Mouse (Mus musculus): Measurements from ENCODE around the gene Olr1. TPM values are rescaled to one million over a fixed set of nuclear protein-coding genes. Genes with fewer than 3 reads are reported as not detected.

Gene Olr1
- polyA plus RNA-seq, 1 experiment: 0.13 TPM

DNA sequence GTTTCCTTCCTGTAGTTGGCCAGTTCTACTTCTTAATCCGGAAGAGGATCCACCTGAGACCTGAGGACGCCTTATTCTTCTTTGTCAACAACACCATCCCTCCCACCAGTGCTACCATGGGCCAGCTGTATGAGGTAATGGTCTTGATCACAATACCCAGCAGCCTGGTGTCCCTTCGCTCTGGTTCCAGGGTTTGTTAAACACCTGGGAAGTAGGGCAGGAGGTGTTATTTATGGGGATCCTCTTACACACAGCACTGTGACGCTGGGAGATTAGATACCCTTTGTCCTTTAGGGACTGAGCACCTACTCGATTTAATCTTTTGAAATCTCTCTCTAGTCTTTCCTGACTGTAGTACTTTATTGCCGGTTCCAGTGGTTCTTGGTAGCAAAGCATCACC is 31.6 kb upstream of the Olr1 start:
- Histone ChIP-seq H3K27ac (ENCODE audit: control insufficient read depth, insufficient read depth, low read length) (no peak overlapping the region), H3K4me3 (ENCODE audit: control insufficient read depth, insufficient read depth, low read length) (no peak overlapping the region), H3K27me3 (ENCODE audit: control insufficient read depth, insufficient read depth, low read length) (no peaks in the 10 kb centered on the region), H3K4me1 (replicated peaks; ENCODE audit: control insufficient read depth, insufficient read depth, low read length) (peaks cover 13% of the 10 kb centered on the region), H3K36me3 (ENCODE audit: control insufficient read depth, insufficient read depth, low read length) (peaks cover 4% of the 10 kb centered on the region; the same call in 1 of the 2 replicates)
- TF ChIP-seq POLR2A (IDR thresholded peaks at IDR 0.05; ENCODE audit: control insufficient read depth, extremely low read depth, insufficient read depth, low read length, poor library complexity) (no peak), CTCF (IDR thresholded peaks at IDR 0.05; ENCODE audit: borderline replicate concordance, control insufficient read depth, extremely low read depth, insufficient read depth, low read length, poor library complexity) (no peak)
- no peak for DNase-seq
- 94% methylated on average over 6 of the region's 6 CpGs for WGBS

DNA sequence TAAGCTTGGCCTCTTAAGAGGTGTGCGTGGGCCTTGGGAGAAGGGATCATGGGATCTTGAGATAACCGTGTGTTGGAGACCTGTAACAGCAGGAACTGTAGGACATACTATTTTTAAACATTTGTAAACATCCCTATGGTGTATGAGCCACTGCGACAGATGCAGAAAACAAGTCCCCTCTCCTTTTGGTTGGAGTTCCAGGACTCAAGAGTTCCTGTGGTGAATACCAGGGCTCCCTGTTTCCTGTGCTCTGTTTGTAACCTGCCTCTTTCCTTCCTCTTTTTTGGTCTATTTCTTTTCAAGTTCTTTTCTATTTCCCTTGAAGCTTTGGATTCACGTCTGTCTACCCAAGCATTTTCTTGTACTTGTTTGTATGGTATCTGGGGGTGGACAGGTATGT is 28.8 kb upstream of the Olr1 start:
- TF ChIP-seq CTCF (IDR thresholded peaks at IDR 0.05; ENCODE audit: borderline replicate concordance, control insufficient read depth, extremely low read depth, insufficient read depth, low read length, poor library complexity): no peak
- TF ChIP-seq POLR2A (IDR thresholded peaks at IDR 0.05; ENCODE audit: control insufficient read depth, extremely low read depth, insufficient read depth, low read length, poor library complexity): no peak
- 25% methylated on average over 4 of the region's 4 CpGs for WGBS
- Histone ChIP-seq H3K36me3 (ENCODE audit: control insufficient read depth, insufficient read depth, low read length) (peaks cover 4% of the 10 kb centered on the region; the same call in 1 of the 2 replicates), H3K4me3 (ENCODE audit: control insufficient read depth, insufficient read depth, low read length) (no peak overlapping the region), H3K27me3 (ENCODE audit: control insufficient read depth, insufficient read depth, low read length) (no peaks in the 10 kb centered on the region), H3K4me1 (replicated peaks; ENCODE audit: control insufficient read depth, insufficient read depth, low read length) (peaks cover 17% of the 10 kb centered on the region), H3K27ac (ENCODE audit: control insufficient read depth, insufficient read depth, low read length) (no peak overlapping the region)
- no peak for DNase-seq

DNA sequence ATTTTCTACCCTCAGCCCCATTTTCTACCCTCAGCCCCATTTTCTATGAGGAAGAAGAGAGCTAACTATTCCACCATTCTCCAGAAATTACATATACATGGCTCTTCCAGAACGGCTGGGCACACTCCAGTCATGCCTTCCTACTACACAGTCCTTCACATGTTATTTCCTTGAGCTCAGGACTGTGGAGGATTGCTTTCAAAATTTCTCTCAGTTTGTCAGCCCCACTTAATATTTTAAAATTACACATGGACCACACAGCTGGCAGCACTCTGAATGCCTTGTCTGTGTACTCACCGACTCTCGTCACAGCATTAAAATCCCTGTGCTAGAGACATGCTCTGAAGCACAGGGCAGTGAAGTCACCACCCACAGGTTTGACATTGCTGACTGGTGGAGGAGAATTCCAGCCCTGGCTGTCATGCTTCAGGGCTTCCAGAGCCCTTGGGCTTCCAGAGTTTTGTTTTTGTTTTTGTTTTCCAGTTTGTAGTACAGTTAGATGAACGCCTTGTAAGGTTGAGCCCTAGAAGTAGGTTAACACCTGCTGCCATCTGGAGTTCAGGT is 27.7 kb upstream of the Olr1 start:
- 0 out of 2 replicates have a peak overlapping the region, but pooled peaks have one; percentile 20 for H3K27ac ChIP-seq (ENCODE audit: control insufficient read depth, insufficient read depth, low read length)
- DNase-seq: no peak
- no peaks in the 10 kb centered on the region for H3K27me3 ChIP-seq (ENCODE audit: control insufficient read depth, insufficient read depth, low read length)
- no peak overlapping the region for H3K4me3 ChIP-seq (ENCODE audit: control insufficient read depth, insufficient read depth, low read length)
- H3K4me1 ChIP-seq (replicated peaks; ENCODE audit: control insufficient read depth, insufficient read depth, low read length): peaks cover 17% of the 10 kb centered on the region
- TF ChIP-seq CTCF (IDR thresholded peaks at IDR 0.05; ENCODE audit: borderline replicate concordance, control insufficient read depth, extremely low read depth, insufficient read depth, low read length, poor library complexity) (no peak), POLR2A (IDR thresholded peaks at IDR 0.05; ENCODE audit: control insufficient read depth, extremely low read depth, insufficient read depth, low read length, poor library complexity) (no peak)
- peaks cover 4% of the 10 kb centered on the region; the same call in 1 of the 2 replicates for H3K36me3 ChIP-seq (ENCODE audit: control insufficient read depth, insufficient read depth, low read length)
- WGBS: 47% methylated on average over 4 of the region's 4 CpGs

DNA sequence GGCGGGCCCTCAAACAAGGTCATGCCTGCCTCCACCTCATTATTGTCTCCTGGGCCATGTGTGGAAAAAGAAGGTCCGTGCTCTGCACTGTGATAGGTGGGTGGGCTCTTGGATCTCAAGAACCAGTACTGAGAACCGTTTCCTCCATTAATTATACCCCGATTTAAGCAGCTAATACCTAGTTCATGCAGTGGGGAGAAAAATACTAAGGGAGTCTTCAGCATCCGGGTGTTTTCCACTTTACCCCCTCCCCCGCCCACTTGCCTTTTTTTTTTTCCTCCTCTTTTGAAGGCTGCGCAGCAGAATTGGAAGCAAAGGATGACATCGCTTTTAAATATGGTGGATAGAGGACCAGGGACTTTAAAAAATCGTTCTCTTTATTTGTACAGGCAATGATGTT is 27.1 kb upstream of the Olr1 start:
- Histone ChIP-seq H3K27me3 (ENCODE audit: control insufficient read depth, insufficient read depth, low read length) (no peaks in the 10 kb centered on the region), H3K27ac (ENCODE audit: control insufficient read depth, insufficient read depth, low read length) (no peak overlapping the region), H3K4me3 (ENCODE audit: control insufficient read depth, insufficient read depth, low read length) (peak overlapping the region; percentile 64; the same call in 1 of the 2 replicates), H3K36me3 (ENCODE audit: control insufficient read depth, insufficient read depth, low read length) (peaks cover 3% of the 10 kb centered on the region; the same call in 1 of the 2 replicates), H3K4me1 (replicated peaks; ENCODE audit: control insufficient read depth, insufficient read depth, low read length) (peaks cover 17% of the 10 kb centered on the region)
- DNase-seq: no peak
- 5% methylated on average over 9 of the region's 9 CpGs for WGBS
- TF ChIP-seq POLR2A (IDR thresholded peaks at IDR 0.05; ENCODE audit: control insufficient read depth, extremely low read depth, insufficient read depth, low read length, poor library complexity) (no peak), CTCF (IDR thresholded peaks at IDR 0.05; ENCODE audit: borderline replicate concordance, control insufficient read depth, extremely low read depth, insufficient read depth, low read length, poor library complexity) (no peak)

DNA sequence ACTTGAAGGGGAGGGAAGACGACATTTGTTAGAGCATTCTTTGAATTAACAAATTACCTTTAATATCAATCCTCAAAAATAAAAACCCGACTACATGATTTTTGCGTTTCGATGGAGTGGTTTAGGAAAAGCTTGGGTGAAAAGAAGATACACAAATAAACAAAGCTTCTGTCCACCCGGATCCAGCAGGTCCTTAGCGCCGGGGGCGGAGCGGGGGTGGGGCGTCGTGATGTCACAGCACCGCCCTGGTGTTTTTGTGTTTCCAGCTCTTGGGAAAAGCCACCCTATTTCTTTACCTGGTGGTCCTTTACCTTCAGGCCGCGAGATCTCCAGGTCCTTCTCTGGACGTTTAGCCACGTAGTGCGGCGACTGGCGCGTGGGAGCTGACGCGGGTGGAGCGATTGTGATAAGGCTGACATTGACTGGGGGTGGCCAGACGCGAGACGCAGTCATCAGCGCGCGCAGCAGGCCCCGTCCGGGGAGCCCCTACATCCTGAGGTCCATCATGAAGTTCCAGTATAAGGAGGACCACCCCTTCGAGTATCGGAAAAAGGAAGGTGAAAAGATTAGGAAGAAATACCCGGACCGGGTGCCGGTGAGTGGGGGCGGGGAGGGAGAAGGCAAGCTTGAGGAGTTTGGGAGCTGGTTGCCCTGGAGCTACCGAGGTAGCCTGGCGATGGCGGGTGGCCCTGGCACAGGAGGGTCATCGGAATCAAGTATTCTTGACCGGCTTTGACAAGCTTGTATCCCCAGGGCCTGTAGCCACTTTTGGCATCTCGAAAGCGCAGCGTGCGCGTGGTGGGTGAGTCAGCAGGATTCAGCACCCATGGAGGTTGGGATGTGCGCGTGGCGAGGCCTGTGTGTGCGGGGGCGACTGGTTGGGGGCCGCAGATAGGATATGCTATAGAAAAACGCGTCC is 26.2 kb upstream of the Olr1 start, which contains the start of gene Gabarapl1:
Gene Gabarapl1 (plus strand): TSS at position 219 of the 919 bp plus-strand sequence.
- Histone ChIP-seq H3K4me1 (replicated peaks; ENCODE audit: control insufficient read depth, insufficient read depth, low read length) (peaks cover 17% of the 10 kb centered on the region), H3K27ac (ENCODE audit: control insufficient read depth, insufficient read depth, low read length) (no peak within 1 kb of the TSS), H3K36me3 (ENCODE audit: control insufficient read depth, insufficient read depth, low read length) (no peaks in the 10 kb centered on the region), H3K4me3 (ENCODE audit: control insufficient read depth, insufficient read depth, low read length) (peak within 1 kb of the TSS; percentile 64), H3K27me3 (ENCODE audit: control insufficient read depth, insufficient read depth, low read length) (no peaks in the 10 kb centered on the region)
- WGBS: under 1% methylated on average over 55 of the region's 55 CpGs
- TF ChIP-seq POLR2A (IDR thresholded peaks at IDR 0.05; ENCODE audit: control insufficient read depth, extremely low read depth, insufficient read depth, low read length, poor library complexity) (no peak), CTCF (IDR thresholded peaks at IDR 0.05; ENCODE audit: borderline replicate concordance, control insufficient read depth, extremely low read depth, insufficient read depth, low read length, poor library complexity) (no peak)
- peak; percentile 62 for DNase-seq

DNA sequence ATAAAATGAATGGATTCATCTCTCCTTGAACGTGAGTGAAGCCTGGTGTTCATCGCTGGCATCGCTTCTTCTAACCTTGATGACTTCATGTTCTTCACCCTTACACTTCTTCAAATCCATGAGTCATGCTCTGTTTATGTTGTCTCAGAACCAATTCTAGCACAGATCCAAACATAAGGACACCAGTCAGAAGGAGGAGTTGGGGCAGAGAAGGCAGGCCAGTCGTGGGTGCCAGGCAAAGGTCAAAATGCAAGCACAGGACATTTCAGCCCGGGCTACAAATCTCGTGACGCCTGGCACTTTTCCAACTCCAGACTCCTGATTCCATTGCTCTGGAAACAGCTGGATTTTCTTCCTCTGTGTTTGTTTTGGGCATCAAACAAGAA is 25.6 kb upstream of the Olr1 start:
- Histone ChIP-seq H3K36me3 (ENCODE audit: control insufficient read depth, insufficient read depth, low read length) (no peaks in the 10 kb centered on the region), H3K27me3 (ENCODE audit: control insufficient read depth, insufficient read depth, low read length) (no peaks in the 10 kb centered on the region), H3K27ac (ENCODE audit: control insufficient read depth, insufficient read depth, low read length) (no peak overlapping the region), H3K4me1 (replicated peaks; ENCODE audit: control insufficient read depth, insufficient read depth, low read length) (peaks cover 17% of the 10 kb centered on the region), H3K4me3 (ENCODE audit: control insufficient read depth, insufficient read depth, low read length) (no peak overlapping the region)
- TF ChIP-seq CTCF (IDR thresholded peaks at IDR 0.05; ENCODE audit: borderline replicate concordance, control insufficient read depth, extremely low read depth, insufficient read depth, low read length, poor library complexity): no peak
- no peak for TF ChIP-seq POLR2A (IDR thresholded peaks at IDR 0.05; ENCODE audit: control insufficient read depth, extremely low read depth, insufficient read depth, low read length, poor library complexity)
- DNase-seq: no peak
- 51% methylated on average over 7 of the region's 7 CpGs for WGBS
